Mouse (Mus musculus) gastrocnemius, postnatal 36 days (tissue): ENCODE measurements at regions not wholly inside any gene's neighbourhood (a gene's known extent, or its start where the extent isn't known, plus 50 kb on each side); places are given as distances from the start of the nearest gene placed in this dataset.
"Not testable (repeated sequence)": the region's sequence is repeated elsewhere in the genome, so short reads cannot be mapped to it uniquely, and the experiment has no call there.

Experiments used
- DNase-seq, 2 experiments: peaks; one replicate each; pipeline ENCODE4 v3.0.0; 2022
- intact Hi-C: fragments of 180-260 bp; cut with DNase I; formaldehyde crosslinking; loops from one replicate; pipeline ENCODE4 v1.15.1; 2025

GRCm38 (mm10) chr14:46596696-46597359 lies 163.5 kb upstream of the Cdkn3 start:
- no peak for DNase-seq
- intact Hi-C loops, result no loop called here

GRCm38 (mm10) chr14:46594151-46594550 lies 166.2 kb upstream of the Cdkn3 start:
- DNase-seq, result no peak
- intact Hi-C loops, result no loop called here

DNA sequence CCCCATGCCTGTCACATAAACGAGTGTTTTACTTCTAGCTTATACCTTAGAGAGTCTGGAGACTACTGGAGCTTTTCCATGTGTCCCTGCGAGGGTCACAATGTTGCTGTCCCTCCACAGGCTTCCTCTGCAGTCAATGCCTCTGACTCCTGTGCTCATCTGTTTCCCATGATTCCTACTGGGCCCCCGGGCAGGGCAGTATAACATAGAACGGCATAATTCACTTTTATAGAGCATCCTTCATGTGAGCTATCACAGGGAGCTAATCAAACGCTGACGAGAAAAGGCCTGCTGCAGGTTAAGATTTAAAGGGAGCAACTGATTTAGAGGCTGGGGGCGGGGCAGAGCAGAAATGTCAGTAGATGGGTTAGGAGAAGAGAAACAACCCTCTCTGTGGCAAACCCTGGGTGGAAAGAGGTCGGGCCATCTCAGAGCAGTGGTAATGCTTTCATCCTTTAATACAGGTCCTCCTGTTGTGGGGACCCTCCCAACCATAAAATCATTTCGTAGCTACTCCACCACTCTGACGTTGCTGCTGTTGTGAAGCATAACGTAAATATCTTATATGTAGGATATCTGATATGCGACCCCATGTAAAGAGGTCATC lies 168.5 kb upstream of the Cdkn3 start:
- no peak for DNase-seq
- intact Hi-C loops, result no loop called here

GRCm38 (mm10) chr14:46591211-46591610 lies 169.1 kb upstream of the Cdkn3 start:
- intact Hi-C loops, result no loop called here
- DNase-seq, result no peak

DNA sequence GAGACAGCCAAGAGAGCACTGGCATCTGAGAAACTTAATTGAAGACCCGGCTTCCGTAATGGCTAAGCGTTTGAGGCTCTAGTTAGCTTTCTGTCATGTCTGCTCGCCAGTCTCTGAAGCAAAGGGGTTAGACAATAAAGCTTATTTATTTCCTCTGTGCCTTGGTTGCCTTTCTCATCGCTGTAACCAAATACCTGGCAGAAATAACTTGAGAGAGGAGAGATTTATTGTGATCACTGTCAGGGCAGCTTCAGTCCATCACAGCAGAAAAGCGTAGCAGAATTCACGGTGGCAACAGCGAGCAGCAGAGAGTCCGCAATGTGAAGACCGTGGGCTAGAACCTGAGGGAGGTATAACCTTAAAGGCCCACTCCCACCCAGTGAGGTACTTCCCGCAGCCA lies 174.2 kb upstream of the Cdkn3 start:
- intact Hi-C loops, result no loop called here
- DNase-seq, result no peak

- intact Hi-C loops, result no loop called here
- no peak for DNase-seq
Measured at GRCm38 (mm10) chr14:46578051-46579000, 182.0 kb upstream of the Cdkn3 start.

DNA sequence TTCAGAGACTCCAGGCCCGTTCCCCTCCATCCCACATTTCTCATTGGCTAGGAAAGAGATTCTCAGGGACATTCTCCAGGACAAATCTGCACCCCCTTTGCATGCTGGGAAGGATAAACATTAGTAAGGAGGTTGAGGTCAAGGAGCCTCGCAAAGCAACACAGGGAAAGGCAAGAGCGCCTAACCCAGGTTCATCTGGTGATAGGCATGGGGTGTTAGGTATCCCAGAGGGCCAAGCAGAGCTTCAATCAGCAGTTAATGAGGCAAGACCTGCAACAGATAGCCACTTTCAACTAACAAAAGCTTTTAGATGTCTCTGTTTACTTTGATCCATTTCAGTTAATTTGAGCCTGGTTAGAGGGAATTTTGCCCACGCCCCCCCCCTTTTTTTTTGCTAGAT lies 184.5 kb upstream of the Cdkn3 start:
- DNase-seq, result no peak
- intact Hi-C loops, result no loop called here

- intact Hi-C loops, result no loop called here
- DNase-seq, result no peak
Measured at GRCm38 (mm10) chr14:46575414-46575813, 184.9 kb upstream of the Cdkn3 start.

- no peak for DNase-seq
- intact Hi-C loops, result no loop called here
Measured at GRCm38 (mm10) chr14:46573401-46573800, 182.9 kb upstream of the Bmp4 start.

- DNase-seq, intact Hi-C loops: not testable (repeated sequence)
Measured at GRCm38 (mm10) chr14:46572972-46573371, 182.5 kb upstream of the Bmp4 start.

- intact Hi-C loops, result no loop called here
- DNase-seq, result no peak
Measured at GRCm38 (mm10) chr14:46571841-46572240, 181.4 kb upstream of the Bmp4 start.

DNA sequence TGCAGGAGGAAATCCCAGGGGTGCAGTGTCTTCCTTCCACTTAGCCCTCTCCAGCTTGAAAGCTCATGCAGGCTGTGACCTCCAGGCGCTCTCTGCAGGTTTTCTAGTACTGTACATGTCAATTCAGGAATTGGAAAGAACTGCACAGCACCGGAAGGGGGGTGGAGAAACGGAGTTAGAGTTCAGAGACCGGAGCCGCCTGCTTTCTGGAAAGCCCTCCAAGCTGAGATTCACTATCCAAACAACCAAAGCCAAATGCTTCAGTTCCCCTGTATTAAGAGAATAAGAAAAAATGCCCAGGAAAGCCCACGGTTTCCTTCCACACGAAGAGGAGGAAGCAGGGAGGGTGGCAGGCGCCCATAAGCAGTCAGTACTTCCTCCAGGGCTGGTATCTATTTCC lies 178.8 kb upstream of the Bmp4 start:
- no peak for DNase-seq
- intact Hi-C loops, result loop anchor here (10.0 kb wide), 2 partner anchors 184 to 694 kb away; no protein-coding TSS in a partner anchor

- DNase-seq, result no peak
- intact Hi-C loops, result loop anchor here (10.0 kb wide), 2 partner anchors 183 to 693 kb away; no protein-coding TSS in a partner anchor
Measured at GRCm38 (mm10) chr14:46567411-46567780, 176.9 kb upstream of the Bmp4 start.

GRCm38 (mm10) chr14:46566681-46567410 lies 176.4 kb upstream of the Bmp4 start:
- no peak for DNase-seq
- intact Hi-C loops, result loop anchor here (10.0 kb wide), 2 partner anchors 182 to 692 kb away; no protein-coding TSS in a partner anchor

DNA sequence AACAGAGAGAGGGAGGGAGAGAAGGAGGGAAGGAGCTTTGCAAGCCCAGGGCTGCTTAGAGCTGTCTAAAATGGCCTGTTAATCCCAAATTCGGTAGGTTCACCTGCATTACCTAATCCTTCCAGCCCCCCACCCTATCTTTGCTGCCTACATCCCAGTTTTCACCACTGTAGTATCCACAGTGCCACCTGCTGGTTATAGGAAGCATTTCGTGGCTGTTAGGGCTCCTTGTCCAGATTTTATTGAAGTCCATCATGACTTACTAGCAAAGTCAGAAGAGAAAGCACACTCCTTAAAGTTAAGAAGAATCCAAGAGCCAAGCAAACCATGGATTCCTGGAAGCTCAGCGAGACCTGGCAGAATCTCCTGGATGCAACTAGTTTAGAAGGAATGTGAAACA lies 174.5 kb upstream of the Bmp4 start:
- DNase-seq, result peak; percentile 26 to 39
- intact Hi-C loops, result loop anchor here (2.0 to 10.0 kb wide), 3 partner anchors 180 to 690 kb away; no protein-coding TSS in a partner anchor

- intact Hi-C loops, result loop anchor here (10.0 kb wide), 2 partner anchors 177 to 687 kb away; no protein-coding TSS in a partner anchor
- no peak for DNase-seq
Measured at GRCm38 (mm10) chr14:46562016-46562415, 171.5 kb upstream of the Bmp4 start.

- intact Hi-C loops, result no loop called here
- DNase-seq, result no peak
Measured at GRCm38 (mm10) chr14:46553239-46553638, 162.8 kb upstream of the Bmp4 start.

- DNase-seq, result no peak
- intact Hi-C loops, result no loop called here
Measured at GRCm38 (mm10) chr14:46546146-46546545, 155.7 kb upstream of the Bmp4 start.

- intact Hi-C loops, result no loop called here
- no peak for DNase-seq
Measured at GRCm38 (mm10) chr14:46539466-46540187, 149.2 kb upstream of the Bmp4 start.
